Mouse (Mus musculus): ENCODE measurements around the gene Lgr4.

Gene Lgr4

DNA sequence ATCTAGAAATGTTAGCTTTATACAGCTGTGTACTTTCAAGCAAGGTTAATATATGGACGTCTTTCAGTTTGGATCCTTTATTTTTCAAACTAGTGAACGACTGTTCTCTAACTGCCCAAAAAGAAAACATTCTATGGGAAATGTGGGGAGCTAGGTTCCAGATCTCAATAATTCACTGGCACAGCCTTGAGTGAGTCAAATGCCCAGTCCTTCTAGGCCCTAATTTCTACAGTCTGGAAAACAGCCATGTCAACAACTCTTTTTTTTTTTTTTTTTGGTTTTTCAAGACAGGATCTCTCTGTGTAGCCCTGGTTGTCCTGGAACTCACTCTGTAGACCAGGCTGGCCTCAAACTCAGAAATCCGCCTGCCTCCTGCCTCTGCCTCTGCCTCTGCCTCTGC is 4.9 kb downstream of the Lgr4 start:
- DNase-seq = no peak

- no peak for DNase-seq
Observed at GRCm38 (mm10) chr2:109923031-109923430, 5.6 kb downstream of the Lgr4 start.

GRCm38 (mm10) chr2:109923945-109924344 is 6.5 kb downstream of the Lgr4 start:
- no peak for DNase-seq

DNA sequence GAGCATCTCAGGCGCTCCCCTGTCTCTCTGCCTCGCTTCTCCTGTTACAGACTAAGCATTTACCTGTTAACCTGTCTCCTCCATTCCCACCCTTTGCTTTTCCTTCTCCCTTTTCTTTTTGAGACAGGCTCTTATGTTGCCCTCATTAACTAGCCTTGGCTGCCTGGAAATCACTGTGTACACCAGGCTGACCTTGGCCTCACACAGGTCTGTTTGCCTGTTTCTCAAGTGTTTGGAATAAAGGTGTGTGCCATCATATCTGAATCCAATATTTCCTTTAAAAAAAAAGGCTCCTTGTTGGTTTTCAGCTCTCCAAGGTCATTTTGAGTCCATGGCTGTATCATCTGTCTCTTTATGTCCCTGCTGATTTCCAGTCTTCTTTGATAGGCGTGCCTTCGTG is 9.5 kb downstream of the Lgr4 start:
- no peak for DNase-seq

DNA sequence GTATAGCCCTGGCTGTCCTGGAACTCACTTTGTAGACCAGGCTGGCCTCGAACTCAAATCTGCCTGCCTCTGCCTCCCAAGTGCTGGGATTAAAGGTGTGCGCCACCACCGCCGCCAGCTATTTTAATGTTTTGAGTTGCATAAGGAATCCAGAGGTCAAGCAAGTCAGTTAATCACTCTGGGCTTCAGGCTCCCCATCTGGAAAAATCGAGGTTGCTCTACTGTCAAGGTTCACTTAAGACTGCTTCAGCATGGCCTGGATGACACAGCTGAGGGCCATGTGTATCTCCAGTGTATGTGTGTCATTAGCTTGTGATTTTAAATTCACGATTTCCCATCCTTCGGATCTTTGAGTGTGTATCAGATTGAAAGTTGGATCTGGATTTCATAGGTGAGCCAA is 10.0 kb downstream of the Lgr4 start:
- DNase-seq = no peak

- no peak for DNase-seq
Observed at GRCm38 (mm10) chr2:109927876-109928275, 10.4 kb downstream of the Lgr4 start.

- no peak for DNase-seq
Observed at GRCm38 (mm10) chr2:109928791-109929190, 11.3 kb downstream of the Lgr4 start.

GRCm38 (mm10) chr2:109929256-109929655 is 11.8 kb downstream of the Lgr4 start:
- DNase-seq = no peak

DNA sequence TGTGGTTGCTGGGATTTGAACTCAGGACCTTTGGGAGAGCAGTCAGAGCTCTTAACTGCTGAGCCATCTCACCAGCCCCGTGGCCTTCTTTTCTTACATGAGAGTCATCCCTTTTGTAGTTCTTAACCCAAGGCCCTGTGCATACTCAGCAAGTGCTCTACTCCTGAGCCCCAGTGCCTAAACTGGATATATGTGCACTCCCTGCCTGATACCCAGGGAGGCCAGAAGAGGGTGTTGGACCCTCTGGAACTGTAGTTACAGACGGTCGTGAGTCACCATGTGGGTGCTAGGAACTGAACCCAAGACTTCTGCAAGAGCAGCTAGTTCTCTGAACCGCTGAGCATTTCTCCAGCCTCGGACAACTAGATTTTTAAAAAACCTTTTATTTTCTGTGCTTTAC is 12.9 kb downstream of the Lgr4 start:
- no peak for DNase-seq

DNA sequence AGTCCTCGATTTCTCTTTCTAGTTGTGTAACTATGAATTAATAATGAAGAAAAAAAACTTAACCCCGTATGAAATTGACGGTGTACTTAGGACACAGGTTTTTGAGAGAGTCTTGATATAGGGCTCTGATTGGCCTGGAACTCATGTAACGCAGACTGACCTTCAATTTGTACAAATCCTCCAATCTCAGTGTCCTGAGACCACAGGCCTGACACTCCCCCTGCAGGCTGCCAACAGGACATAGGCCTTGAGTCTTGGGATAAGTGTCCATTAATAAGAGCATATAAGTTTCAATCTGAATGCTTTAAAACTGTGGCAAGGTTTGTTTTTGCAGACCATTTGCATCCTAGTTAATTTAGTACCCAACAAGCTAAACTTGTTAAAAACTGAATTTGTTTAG is 13.3 kb downstream of the Lgr4 start:
- DNase-seq = no peak

GRCm38 (mm10) chr2:109931978-109932780 is 14.7 kb downstream of the Lgr4 start:
- DNase-seq = no peak

DNA sequence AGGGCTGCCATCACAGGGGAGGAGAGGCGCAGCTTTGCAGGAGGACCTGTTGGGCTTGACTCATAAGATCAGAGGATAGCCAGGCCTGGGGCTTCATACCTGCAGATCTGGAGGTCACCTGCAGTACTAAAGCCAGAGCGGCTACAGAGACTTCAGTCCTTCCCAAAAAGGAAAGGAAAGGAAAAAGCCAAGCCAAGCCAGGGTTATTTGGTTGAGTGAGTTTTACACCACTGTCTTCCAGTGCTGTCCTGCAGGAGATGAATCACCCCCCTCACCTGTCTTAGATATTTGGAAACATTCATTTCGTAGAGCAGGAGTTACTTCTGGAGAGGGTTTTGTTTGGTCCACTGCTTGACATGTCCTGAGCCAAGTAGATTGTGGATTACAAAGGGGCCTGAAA is 15.7 kb downstream of the Lgr4 start:
- DNase-seq = no peak

DNA sequence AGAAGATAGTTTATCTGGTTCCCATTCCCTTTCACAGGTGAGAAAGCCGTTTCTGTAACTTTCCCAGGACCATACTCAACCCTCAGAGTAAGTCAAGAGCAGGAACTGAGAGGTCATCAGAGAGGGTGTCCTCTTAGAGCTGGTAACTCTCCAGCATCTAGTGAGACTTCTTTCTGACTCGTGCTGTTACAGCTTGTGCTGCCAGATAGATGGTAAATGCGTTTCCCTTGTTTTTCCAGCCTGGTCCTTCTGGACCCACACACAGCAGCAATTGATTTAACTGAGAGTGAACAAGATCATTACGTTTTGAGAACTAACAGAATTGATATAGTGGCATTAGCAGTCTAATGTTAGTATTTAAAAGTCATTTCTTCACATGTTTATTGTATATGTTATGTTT is 16.6 kb downstream of the Lgr4 start:
- DNase-seq = no peak

DNA sequence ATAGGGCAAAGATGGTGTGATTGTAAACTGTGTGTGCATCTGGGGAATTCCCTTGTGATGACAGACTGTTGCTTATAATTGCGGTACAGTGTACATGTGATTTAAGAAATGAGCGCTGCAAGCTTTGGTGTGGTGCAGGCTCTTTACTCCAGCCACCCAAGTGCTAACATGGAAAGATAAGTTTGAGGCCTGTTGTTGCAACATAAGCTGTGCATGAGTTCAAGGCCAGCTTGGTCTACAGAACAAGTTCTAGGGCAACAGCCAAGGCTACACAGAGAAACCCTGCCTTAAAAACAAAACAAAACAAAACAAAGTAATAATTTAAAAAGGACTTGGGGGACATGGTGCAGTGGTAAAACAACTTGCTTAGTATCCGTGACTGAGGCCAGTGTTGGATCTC is 17.7 kb downstream of the Lgr4 start:
- no peak for DNase-seq

DNA sequence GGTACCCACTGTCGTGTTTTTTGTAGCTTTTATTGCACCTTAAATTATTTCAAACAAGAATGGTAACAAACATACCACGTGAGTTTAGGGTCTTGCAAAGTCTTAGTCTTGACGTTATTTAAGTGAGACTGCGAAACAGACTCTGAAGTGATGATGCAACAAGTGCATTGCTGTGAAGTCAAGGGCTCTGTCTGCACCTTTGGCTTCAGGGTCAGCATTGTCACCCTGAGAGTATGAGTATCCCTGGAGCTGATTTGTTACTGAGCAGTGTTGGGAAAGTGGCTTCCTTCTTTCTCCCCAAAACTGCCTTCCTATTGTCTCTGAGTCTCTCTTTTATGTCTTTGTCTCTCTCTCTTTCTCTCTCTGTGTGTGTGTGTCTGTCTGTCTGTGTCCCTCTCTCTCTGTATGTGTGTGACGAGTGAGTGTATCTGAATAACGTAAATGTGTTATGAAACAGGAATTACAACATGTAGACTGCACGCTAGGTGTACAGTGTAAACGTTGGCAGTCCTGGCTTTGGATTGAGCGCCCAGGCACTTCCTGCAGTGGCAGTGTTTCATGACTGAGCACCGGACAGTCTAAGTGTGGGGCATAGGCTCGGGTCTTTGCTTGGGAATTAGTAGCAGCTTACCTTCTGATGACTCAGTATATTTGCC is 18.4 kb downstream of the Lgr4 start:
- DNase-seq = no peak

GRCm38 (mm10) chr2:109936410-109936755 is 18.9 kb downstream of the Lgr4 start:
- no peak for DNase-seq

GRCm38 (mm10) chr2:109941973-109942444 is 24.6 kb downstream of the Lgr4 start:
- DNase-seq = no peak

- DNase-seq = no peak
Observed at GRCm38 (mm10) chr2:109942810-109943570, 25.5 kb downstream of the Lgr4 start.

DNA sequence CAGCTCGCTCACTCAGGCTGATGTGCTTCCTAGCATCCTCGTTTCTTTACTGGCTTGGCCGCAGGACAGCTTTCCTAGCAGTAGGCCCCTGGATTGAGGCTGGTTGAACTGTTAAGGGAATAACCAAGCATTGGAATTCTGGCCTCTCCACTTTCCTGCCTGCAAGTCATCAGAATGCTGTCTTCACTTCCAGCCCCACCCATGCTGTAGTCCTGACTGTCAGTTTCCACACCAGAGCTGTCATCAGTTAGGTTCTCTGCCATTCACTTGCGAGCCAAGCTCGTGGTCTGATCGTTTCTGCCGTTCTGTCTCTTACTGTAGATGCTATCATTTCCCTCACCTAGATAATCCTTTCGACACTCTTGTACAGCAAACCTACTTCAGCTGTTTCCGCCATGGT is 27.5 kb downstream of the Lgr4 start:
- DNase-seq = no peak

GRCm38 (mm10) chr2:109945532-109945931 is 28.1 kb downstream of the Lgr4 start:
- no peak for DNase-seq

- no peak for DNase-seq
Observed at GRCm38 (mm10) chr2:109946426-109946825, 29.0 kb downstream of the Lgr4 start.

- no peak for DNase-seq
Observed at GRCm38 (mm10) chr2:109949519-109949918, 32.1 kb downstream of the Lgr4 start.

DNA sequence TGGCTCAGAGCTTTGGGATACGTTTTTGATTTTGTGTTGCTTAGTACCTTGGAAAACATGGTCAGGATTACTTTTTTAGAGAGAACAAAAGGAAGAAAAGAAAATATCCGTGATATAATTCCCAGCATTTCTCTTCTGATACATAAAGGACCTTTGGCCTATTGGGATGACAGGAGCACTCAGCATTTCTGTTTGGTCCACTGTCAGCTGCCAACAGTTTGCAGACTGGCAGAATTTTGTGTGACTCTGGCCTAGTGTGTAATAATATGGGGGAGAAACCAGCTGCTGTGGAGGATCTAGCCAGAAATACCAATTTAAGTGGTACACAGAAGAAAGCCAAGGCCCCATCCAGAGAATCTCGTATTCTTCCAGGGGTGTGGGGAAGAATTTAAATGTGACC is 32.9 kb downstream of the Lgr4 start:
- DNase-seq = no peak

- no peak for DNase-seq
Observed at GRCm38 (mm10) chr2:109951050-109951449, 33.6 kb downstream of the Lgr4 start.

Data from right cerebral cortex, postnatal 25 days (tissue).